Mouse (Mus musculus) MEL (cell line): ENCODE measurements at regions not wholly inside any gene's neighbourhood (a gene's known extent, or its start where the extent isn't known, plus 50 kb on each side); places are given as distances from the start of the nearest gene placed in this dataset.

Experiments used
- DNase-seq: peaks from one replicate; pipeline ENCODE4 v3.0.0; 2011; ENCODE audit warnings: low read depth, low spot score
- H3K27ac ChIP-seq: 2 replicates; pipeline ENCODE4 v1.5.1; 2012; ENCODE audit warnings: low read depth, mild to moderate bottlenecking, control low read depth, low read length, moderate library complexity; ENCODE audit not compliant: control insufficient read depth
- H3K27me3 ChIP-seq, 2 experiments: fragments of 150-350 bp in 1 of 2; sonication (generic) in 1 of 2; 2 replicates each; pipeline ENCODE4 v1.6.1; 2012; ENCODE audit warnings: low read length in 2 of 2, mild to moderate bottlenecking in 2 of 2, improper control_type of control experiment in 1 of 2, moderate library complexity in 1 of 2; ENCODE audit not compliant: insufficient read depth in 2 of 2, control insufficient read depth in 1 of 2
- H3K36me3 ChIP-seq, 2 experiments: 2 replicates each; pipeline ENCODE4 v1.6.1; 2012 to 2014; ENCODE audit warnings: low read length in 2 of 2, improper control_type of control experiment in 1 of 2, inconsistent platforms in 1 of 2, mild to moderate bottlenecking in 1 of 2; ENCODE audit not compliant: insufficient read depth in 2 of 2, control insufficient read depth in 1 of 2
- H3K4me1 ChIP-seq, 2 experiments: fragments of 150-350 bp in 1 of 2; sonication (generic) in 1 of 2; 2 replicates each; pipeline ENCODE4 v1.6.1; 2012; ENCODE audit warnings: low read length in 2 of 2, improper control_type of control experiment in 1 of 2, mild to moderate bottlenecking in 1 of 2; ENCODE audit not compliant: insufficient read depth in 2 of 2, control insufficient read depth in 1 of 2
- H3K4me3 ChIP-seq, 2 experiments: fragments of 150-350 bp in 1 of 2; sonication (generic) in 1 of 2; 2 replicates each; pipeline ENCODE4 v1.5.1; 2012; ENCODE audit warnings: low read depth in 2 of 2, low read length in 2 of 2, mild to moderate bottlenecking in 2 of 2, moderate library complexity in 2 of 2, control low read depth in 1 of 2, improper control_type of control experiment in 1 of 2; ENCODE audit not compliant: control insufficient read depth in 1 of 2, insufficient read depth in 1 of 2
- H3K79me2 ChIP-seq: 2 replicates; pipeline ENCODE4 v1.6.1; 2012; ENCODE audit warnings: mild to moderate bottlenecking, low read length, moderate library complexity; ENCODE audit not compliant: control insufficient read depth, poor library complexity, insufficient read depth
- H3K9ac ChIP-seq: 2 replicates; pipeline ENCODE4 v1.6.1; 2012; ENCODE audit warnings: low read depth, mild to moderate bottlenecking, control low read depth, low read length, moderate library complexity; ENCODE audit not compliant: control insufficient read depth, poor library complexity, severe bottlenecking
- H3K9me3 ChIP-seq: fragments of 150-350 bp; sonication (generic); replicated peaks from 2 replicates; pipeline ENCODE4 v1.6.1; 2012; ENCODE audit warnings: mild to moderate bottlenecking, low read length, improper control_type of control experiment, moderate library complexity; ENCODE audit not compliant: insufficient read depth
- BHLHE40 ChIP-seq: IDR thresholded peaks from 2 replicates; pipeline ENCODE4 v1.6.1; 2012; ENCODE audit warnings: low read depth, mild to moderate bottlenecking, inconsistent platforms, low read length, improper control_type of control experiment, borderline replicate concordance
- CHD1 ChIP-seq: IDR thresholded peaks from 2 replicates; pipeline ENCODE4 v1.6.1; 2012; ENCODE audit warnings: low read depth, mild to moderate bottlenecking, inconsistent platforms, low read length, improper control_type of control experiment
- CHD2 ChIP-seq: IDR thresholded peaks from 2 replicates; pipeline ENCODE4 v1.6.1; 2011; ENCODE audit warnings: low read length, improper control_type of control experiment
- CTCF ChIP-seq, 3 experiments: IDR thresholded peaks in 2 of 3; conservative IDR thresholded peaks in 1 of 3; 2 replicates each; pipeline ENCODE4 v1.5.1; 2011 to 2012; ENCODE audit warnings: low read length in 3 of 3, low read depth in 2 of 3, mild to moderate bottlenecking in 2 of 3, improper control_type of control experiment in 1 of 3, inconsistent platforms in 1 of 3, mixed read lengths in 1 of 3, moderate library complexity in 1 of 3; ENCODE audit not compliant: control insufficient read depth in 1 of 3, insufficient read depth in 1 of 3, poor library complexity in 1 of 3, severe bottlenecking in 1 of 3
- EP300 ChIP-seq, 2 experiments: IDR thresholded peaks; 2 replicates each; pipeline ENCODE4 v1.6.1; 2011; ENCODE audit warnings: improper control_type of control experiment in 2 of 2, low read length in 2 of 2, low read depth in 1 of 2, mild to moderate bottlenecking in 1 of 2
- ETS1 ChIP-seq: IDR thresholded peaks from 2 replicates; pipeline ENCODE4 v1.6.1; 2012; ENCODE audit warnings: low read depth, mild to moderate bottlenecking, inconsistent platforms, low read length, improper control_type of control experiment, moderate library complexity
- GABPA ChIP-seq: IDR thresholded peaks from 2 replicates; pipeline ENCODE4 v1.6.1; 2012; ENCODE audit warnings: low read depth, mild to moderate bottlenecking, inconsistent platforms, low read length, improper control_type of control experiment, moderate library complexity
- GATA1 ChIP-seq: IDR thresholded peaks from 2 replicates; pipeline ENCODE4 v1.6.1; 2011; ENCODE audit warnings: low read depth, low read length, improper control_type of control experiment
- HCFC1 ChIP-seq: IDR thresholded peaks from 2 replicates; pipeline ENCODE4 v1.6.1; 2012; ENCODE audit warnings: low read depth, mild to moderate bottlenecking, inconsistent platforms, low read length, improper control_type of control experiment, moderate library complexity
- JUND ChIP-seq: IDR thresholded peaks from 2 replicates; pipeline ENCODE4 v1.6.1; 2011; ENCODE audit warnings: low read depth, mild to moderate bottlenecking, improper control_type of control experiment, low read length
- MAFK ChIP-seq: IDR thresholded peaks from 2 replicates; pipeline ENCODE4 v1.6.1; 2011; ENCODE audit warnings: low read depth, mild to moderate bottlenecking, low read length, improper control_type of control experiment, borderline replicate concordance
- MAX ChIP-seq: IDR thresholded peaks from 2 replicates; pipeline ENCODE4 v1.6.1; 2011; ENCODE audit warnings: low read length, improper control_type of control experiment
- MAZ ChIP-seq: IDR thresholded peaks from 2 replicates; pipeline ENCODE4 v1.6.1; 2012; ENCODE audit warnings: low read depth, mild to moderate bottlenecking, inconsistent platforms, low read length, improper control_type of control experiment
- MEF2A ChIP-seq: IDR thresholded peaks from 2 replicates; pipeline ENCODE4 v1.6.1; 2014; ENCODE audit warnings: low read depth, mild to moderate bottlenecking, inconsistent platforms, low read length, improper control_type of control experiment; ENCODE audit not compliant: poor library complexity, insufficient replicate concordance, severe bottlenecking; ENCODE audit errors: extremely low read depth
- MYB ChIP-seq: IDR thresholded peaks from 2 replicates; pipeline ENCODE4 v1.6.1; 2011; ENCODE audit warnings: mild to moderate bottlenecking, low read depth, low read length, improper control_type of control experiment
- NRF1 ChIP-seq: IDR thresholded peaks from 2 replicates; pipeline ENCODE4 v1.6.1; 2014; ENCODE audit warnings: low read depth, mild to moderate bottlenecking, inconsistent platforms, low read length, improper control_type of control experiment, moderate library complexity; ENCODE audit not compliant: poor library complexity, insufficient read depth, severe bottlenecking
- POLR2AphosphoS2 ChIP-seq: IDR thresholded peaks from 2 replicates; pipeline ENCODE4 v1.6.1; 2011; ENCODE audit warnings: low read length, improper control_type of control experiment
- POLR2AphosphoS5 ChIP-seq: IDR thresholded peaks from 2 replicates; pipeline ENCODE4 v1.6.1; 2012; ENCODE audit warnings: low read depth, borderline replicate concordance, mild to moderate bottlenecking, inconsistent platforms, low read length, moderate library complexity, mixed read lengths
- RAD21 ChIP-seq: IDR thresholded peaks from 2 replicates; pipeline ENCODE4 v1.6.1; 2011; ENCODE audit warnings: mild to moderate bottlenecking, low read depth, low read length, improper control_type of control experiment
- SIN3A ChIP-seq: IDR thresholded peaks from 2 replicates; pipeline ENCODE4 v1.6.1; 2012; ENCODE audit warnings: low read length, improper control_type of control experiment, inconsistent platforms
- SMC3 ChIP-seq: IDR thresholded peaks from 2 replicates; pipeline ENCODE4 v1.6.1; 2011; ENCODE audit warnings: low read depth, low read length, improper control_type of control experiment
- TAL1 ChIP-seq: IDR thresholded peaks from 2 replicates; pipeline ENCODE4 v1.6.1; 2012; ENCODE audit warnings: mild to moderate bottlenecking, inconsistent platforms, low read length, moderate library complexity, mixed read lengths
- TBP ChIP-seq: IDR thresholded peaks from 2 replicates; pipeline ENCODE4 v1.8.0; 2011; ENCODE audit warnings: low read depth, low read length, improper control_type of control experiment
- TCF12 ChIP-seq: IDR thresholded peaks from 2 replicates; pipeline ENCODE4 v1.6.1; 2014; ENCODE audit warnings: low read depth, mild to moderate bottlenecking, inconsistent platforms, low read length, improper control_type of control experiment, moderate library complexity
- USF1 ChIP-seq: IDR thresholded peaks from 2 replicates; pipeline ENCODE4 v1.6.1; 2014; ENCODE audit warnings: low read depth, mild to moderate bottlenecking, inconsistent platforms, low read length, improper control_type of control experiment, moderate library complexity
- ZKSCAN1 ChIP-seq: IDR thresholded peaks from 2 replicates; pipeline ENCODE4 v1.6.1; 2012; ENCODE audit warnings: low read depth, mild to moderate bottlenecking, inconsistent platforms, low read length, improper control_type of control experiment, moderate library complexity
- ZNF384 ChIP-seq: IDR thresholded peaks from 2 replicates; pipeline ENCODE4 v1.6.1; 2012; ENCODE audit warnings: low read depth, mild to moderate bottlenecking, inconsistent platforms, low read length, improper control_type of control experiment

DNA sequence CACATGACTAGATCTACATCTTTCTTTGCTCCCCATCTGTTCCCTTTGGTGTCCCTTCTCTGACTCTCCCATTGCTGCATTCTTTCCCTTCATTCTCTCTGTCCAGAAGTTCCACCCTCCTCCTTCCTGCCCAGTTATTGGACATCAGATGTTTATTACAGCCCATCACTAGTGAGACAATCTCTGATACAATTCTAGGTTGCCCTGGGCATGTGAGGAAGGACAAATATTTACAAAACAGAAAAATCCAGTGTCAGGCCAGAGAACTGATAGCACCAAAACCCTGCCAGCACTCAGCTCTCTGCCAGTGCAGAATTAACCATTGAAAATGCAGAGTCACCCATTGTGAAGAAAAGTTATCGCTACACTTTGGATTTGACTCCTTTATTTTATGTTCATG, 87.9 kb upstream of the Lpp start:
- Histone ChIP-seq H3K4me3 (no peak overlapping the region), H3K36me3 (no peaks in the 10 kb centered on the region), H3K9me3 (no peaks in the 10 kb centered on the region), H3K27ac (no peak overlapping the region), H3K4me1 (no peaks in the 10 kb centered on the region), H3K9ac (no peak overlapping the region), H3K79me2 (no peaks in the 10 kb centered on the region), H3K27me3 (no peaks in the 10 kb centered on the region)
- DNase-seq = no peak
- no peak for TF ChIP-seq SMC3
- no peak for TF ChIP-seq MAX
- no peak for TF ChIP-seq POLR2AphosphoS5
- TF ChIP-seq MAZ = no peak
- TF ChIP-seq NRF1 = no peak
- no peak for TF ChIP-seq RAD21
- no peak for TF ChIP-seq CTCF (IDR thresholded peaks at IDR 0.05 in 2 of 3, conservative IDR thresholded peaks at IDR 0.05 in 1 of 3; ENCODE audit: control insufficient read depth in 1 of 3, insufficient read depth in 1 of 3, low read depth in 2 of 3, low read length in 3 of 3, poor library complexity in 1 of 3, severe bottlenecking in 1 of 3)
- no peak for TF ChIP-seq USF1
- no peak for TF ChIP-seq MAFK
- no peak for TF ChIP-seq TAL1
- TF ChIP-seq MEF2A = no peak
- TF ChIP-seq ETS1 = no peak
- no peak for TF ChIP-seq ZKSCAN1
- no peak for TF ChIP-seq TCF12
- TF ChIP-seq CHD1 = no peak
- TF ChIP-seq POLR2AphosphoS2 = no peak
- no peak for TF ChIP-seq MYB
- TF ChIP-seq ZNF384 = no peak

DNA sequence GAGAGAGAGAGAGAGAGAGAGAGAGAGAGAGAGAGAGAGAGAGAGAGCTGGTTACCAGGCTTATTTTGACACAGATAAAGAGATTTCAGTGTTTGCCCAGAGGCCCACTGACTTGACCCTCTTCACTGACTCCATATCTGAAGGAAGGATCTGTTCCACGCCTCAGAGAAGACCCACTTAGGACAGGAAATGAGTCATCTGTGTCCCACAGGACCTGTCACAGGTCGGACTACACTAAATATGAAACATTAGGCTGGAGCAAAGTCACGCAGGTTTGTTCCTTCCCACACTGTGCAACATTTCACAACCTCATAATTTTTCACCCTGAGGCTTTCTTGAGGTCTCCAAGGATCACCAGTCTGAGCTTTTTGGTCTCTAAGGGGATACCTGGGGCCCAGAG, 96.5 kb upstream of the Lpp start:
- Histone ChIP-seq H3K27me3 (no peaks in the 10 kb centered on the region), H3K27ac (no peak overlapping the region), H3K4me3 (no peak overlapping the region), H3K79me2 (no peaks in the 10 kb centered on the region), H3K4me1 (no peaks in the 10 kb centered on the region), H3K36me3 (no peaks in the 10 kb centered on the region), H3K9me3 (no peaks in the 10 kb centered on the region), H3K9ac (no peak overlapping the region)
- TF ChIP-seq CHD2 (no peak), GABPA (no peak), POLR2AphosphoS2 (no peak), MAX (no peak), EP300 (IDR thresholded peaks at IDR 0.05; ENCODE audit: low read depth in 1 of 2, low read length in 2 of 2) (no peak), HCFC1 (no peak), BHLHE40 (no peak), GATA1 (no peak), ZNF384 (no peak), MEF2A (no peak), MAZ (no peak), SMC3 (no peak), TBP (no peak), JUND (no peak), SIN3A (no peak), ETS1 (no peak), POLR2AphosphoS5 (no peak), CHD1 (no peak)
- DNase-seq = no peak
